Mouse (Mus musculus) adrenal gland, postnatal 25 days (tissue): ENCODE results near the gene Sit1. TPM values are rescaled to one million over a fixed set of nuclear protein-coding genes. Genes with fewer than 3 reads are reported as not detected.

Experiments
- DNase-seq: peaks from one replicate; pipeline ENCODE4 v3.0.0; 2021; ENCODE audit warnings: mixed read lengths
- long read RNA-seq: library from polyadenylated mRNA; stranded (forward); transcript quantifications from one replicate; pipeline ENCODE4 v2.0.0, GENCODE M21; 2021
- total RNA-seq: library from RNA; stranded (reverse); gene quantifications from 2 replicates; pipeline ENCODE4 v1.2.3, GENCODE M21; 2021

Gene Sit1
- 0.24 TPM in 1 of 2 replicates, not detected in the other for total RNA-seq
- long read RNA-seq, partial matches to known transcripts = 1 of 1 reads
- long read RNA-seq, other reads (novel, unspliced or antisense) = 0 of 1 reads

DNA sequence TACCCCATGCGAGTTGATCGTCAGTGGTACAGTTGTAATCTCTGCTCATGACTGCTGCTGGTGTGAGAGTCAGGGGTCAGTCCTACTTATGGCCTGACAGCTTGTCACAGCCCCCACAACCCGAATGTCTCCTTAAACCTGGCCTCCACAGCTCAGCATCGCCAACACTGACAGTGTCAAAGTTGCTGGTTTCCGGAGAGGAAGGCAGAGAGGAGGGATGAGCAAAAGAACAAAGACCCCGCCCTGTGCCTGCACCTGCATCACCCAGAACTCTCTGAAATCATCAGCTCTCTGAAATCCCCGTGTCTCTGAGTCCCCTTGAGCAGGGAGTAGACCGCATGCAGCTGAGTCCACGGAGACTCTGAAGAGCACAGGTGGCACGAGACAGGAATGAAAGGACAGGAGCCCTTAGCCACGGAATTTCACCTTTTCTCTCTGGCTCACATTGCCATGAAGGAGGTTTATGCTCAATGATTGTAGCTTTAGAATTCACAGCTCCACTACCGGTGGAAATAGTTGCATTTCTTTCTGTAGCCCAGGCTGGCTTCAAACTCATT, at the start of gene Sit1:
Gene Sit1, minus strand, starts transcription at position 200 of the 557 bp plus-strand sequence.
- no peak for DNase-seq

DNA sequence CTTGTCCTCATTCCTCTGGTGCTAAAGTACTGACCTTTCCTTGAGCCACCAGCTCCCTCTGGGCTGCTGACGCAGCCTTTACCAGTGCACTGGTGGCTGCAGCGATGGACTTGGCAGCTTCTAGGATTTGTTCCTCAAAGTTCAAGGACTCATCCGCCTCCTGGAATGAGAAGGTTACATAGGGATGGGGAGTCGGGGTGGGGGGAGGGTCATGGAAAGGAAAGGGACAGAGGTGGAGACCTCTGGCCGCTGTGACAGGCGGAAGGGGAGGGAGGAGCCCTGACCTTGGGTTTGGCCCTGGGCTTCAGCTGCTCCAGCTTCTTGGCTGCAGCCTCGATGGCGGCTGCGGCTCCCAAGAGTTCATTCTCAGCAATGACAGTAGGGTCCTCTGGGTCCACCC, 49.7 kb upstream of the Sit1 start:
- peak; percentile 74 for DNase-seq

DNA sequence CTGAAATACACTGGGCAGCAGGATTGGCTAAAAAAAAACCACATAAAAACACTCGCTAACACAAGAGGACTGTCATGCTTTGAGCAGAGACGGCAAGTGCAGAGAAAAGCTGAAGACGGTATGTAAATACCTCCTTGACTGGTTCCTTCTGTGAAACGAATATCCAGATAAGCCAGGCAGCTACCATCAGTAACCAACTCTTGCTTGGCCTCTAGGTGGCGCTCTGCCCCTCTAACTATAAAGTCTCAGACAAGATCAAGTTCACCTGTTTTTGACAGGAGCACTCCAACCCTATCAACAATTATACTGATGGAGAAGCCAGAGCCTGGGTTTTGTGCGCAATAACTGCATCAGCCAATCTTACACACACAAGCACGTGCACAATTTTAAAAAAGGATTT, 47.0 kb upstream of the Sit1 start:
- DNase-seq = peak; percentile 79

DNA sequence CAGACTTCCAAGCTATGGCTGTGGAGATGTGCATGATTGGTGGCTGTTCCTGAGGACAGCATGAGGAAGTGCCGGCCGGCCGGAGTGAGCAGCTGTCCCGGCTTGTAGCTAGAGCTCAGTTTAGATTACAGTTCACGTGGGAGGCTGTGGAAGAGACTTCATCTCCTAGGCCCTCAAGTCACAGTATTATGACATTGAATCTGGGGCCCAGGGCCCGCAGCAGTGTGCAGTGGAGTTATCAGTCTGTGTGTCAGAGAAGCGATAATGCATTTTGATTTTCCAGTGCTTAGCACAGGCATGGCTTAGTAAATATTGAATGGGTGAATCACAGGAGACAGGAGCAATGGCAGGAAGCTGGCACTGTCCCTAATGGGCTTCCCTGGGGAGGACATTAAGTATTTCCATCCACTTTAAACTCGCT, 46.6 kb upstream of the Sit1 start:
- peak; percentile 42 for DNase-seq

DNA sequence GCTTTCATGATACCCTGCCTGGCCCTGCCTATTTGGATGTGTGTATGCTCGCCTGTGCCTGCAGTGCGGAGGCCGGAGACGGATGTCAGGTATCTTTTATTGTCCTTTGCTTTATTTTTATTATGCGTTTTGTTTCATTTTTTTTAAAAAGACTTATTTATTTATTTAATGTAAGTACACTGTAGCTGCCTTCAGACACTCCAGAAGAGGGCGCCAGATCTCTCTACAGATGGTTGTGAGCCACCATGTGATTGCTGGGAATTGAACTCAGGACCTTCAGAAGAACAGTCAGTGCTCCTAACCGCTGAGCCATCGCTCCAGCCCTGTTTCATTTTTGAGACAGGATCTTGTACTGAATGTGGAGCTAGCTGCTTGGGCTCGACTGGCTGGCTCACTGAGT, 45.0 kb upstream of the Sit1 start:
- no peak for DNase-seq

DNA sequence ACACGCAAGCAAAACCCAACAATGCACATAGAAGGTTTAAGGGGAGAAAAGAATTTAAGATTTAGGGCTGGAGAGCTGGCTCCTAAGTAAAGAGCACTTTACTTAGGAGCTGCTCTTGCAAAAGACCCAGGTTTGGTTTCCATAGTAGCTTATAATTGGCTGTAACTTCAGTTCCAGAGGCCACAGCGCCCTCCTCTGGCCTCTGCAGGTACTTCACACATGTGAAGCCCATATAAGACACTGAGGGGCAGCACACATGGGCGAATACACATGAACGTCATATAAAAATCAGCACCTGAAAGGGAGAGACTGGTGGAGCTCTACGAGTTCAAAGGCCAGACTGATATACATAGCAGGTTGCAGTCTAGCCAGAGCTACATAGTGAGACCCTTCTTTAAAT, 44.3 kb upstream of the Sit1 start:
- DNase-seq = no peak

DNA sequence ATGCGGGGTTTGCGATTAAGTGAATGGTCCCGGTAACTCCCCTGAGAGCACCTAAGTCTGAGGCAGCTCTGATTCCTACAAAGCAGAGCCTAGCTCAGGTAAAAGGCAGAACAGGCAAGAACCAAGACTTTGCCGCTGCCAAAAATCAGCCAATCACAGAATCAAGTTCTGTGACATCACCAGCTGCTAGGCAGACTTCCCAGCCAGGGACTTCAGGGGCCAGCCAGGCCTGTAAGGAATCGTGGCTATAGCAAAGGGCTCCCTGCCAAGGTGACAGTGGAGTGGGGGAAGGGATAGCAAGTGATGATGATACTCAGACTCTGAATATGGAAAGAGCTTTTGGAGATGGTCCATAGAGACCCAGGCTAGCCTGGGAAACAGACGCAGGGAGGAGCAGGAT, 36.4 kb upstream of the Sit1 start:
- peak; percentile 86 for DNase-seq

DNA sequence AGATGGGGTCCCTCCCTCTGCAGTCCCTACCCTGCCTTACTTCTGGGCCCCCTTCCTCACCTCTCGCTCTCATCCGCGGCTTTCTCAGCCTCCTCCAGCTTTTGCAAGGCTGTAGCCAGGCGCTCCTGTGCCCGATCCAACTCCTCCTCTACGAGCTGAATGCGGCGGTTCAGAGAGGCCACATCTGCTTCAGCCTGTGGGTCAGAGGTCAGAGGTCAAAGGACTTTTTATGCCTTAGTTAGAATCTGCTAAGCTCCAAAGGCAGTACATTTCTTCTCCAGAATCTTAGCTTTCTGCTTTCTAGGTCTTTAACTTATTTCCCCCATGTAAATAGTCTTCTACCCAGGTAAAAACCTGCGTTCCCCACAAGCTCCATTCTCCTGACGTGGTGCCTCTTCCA, 36.0 kb upstream of the Sit1 start:
- no peak for DNase-seq

DNA sequence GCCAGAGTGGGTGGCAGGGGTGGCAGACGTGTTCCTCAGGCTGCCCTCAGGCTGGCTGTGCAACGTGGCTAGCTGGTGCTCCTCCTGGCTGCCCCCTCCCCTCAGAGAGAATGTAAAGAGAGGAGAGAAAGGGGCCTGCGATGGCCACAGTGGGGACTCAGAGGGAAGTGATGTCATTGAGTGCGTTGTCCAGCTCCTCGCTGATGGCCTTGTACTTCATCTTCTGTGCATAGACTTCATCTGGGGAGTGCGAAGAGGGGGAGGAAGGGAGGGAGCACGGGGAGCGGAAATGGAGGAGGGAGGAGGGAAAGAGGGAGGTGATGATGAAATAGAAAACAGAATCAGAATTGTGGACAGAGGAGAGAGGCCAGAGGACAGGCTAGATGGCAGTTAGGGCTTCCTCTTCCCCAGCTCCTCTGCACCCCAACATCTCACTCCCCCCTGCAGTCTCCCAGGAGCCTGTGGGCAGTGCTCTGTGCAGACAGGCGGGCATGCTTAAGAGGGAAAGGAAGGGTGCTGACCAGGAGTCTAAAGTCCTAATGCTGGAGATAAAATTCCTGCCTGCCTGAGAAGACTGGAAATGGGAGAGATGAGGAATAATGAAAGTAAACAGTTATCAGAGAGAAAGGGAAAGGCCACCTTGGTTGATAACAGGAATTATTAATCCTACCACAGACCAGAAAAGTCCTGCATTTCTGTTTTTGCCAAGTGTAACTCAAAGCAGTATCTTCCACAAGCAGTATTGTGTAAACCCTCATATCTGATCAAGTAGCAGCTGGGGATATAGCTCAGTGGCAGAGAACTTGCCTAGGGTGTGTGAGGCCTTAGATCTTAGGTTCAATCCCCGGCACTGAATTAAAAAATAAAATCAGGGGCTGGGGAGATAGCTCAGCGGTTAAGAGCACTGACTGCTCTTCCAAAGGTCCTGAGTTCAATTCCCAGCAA, 32.5 kb upstream of the Sit1 start:
- no peak for DNase-seq

DNA sequence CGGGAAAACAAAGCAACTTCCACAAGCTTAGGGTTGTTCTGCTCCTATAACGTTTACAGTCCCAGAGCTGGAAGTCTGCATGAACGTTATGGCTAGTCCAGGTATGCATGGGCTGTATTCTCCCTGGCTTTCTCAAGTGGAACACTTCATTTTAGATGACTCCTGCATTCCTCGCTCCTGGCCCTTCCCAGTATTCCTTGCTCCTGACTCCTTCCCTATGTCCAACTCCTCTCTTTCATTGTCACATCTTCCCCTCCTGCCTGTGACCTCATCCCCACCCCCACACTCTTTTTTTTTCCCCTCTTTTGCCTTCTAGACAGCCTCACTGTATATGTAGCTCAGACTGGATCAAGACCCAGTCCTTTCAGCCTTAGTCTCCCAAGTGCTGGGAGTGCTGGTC, 30.3 kb upstream of the Sit1 start:
- DNase-seq = no peak

DNA sequence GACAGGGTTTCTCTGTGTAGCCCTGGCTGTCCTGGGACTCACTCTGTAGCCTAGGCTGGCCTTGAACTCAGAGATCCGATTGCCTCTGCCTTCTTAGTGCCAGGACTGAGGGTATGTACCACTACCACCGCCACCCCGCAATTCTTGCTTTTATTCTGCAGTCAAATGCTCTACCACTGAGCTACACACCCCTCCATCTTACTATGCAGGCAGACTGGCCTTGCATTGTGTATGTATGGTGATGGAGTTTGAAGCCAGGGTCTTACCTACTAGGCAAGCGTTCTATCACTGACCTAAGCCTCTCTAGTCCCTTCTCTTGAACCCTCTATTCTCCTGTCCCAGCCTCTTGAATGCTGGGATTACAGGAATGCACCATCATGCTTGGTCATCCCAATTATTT, 29.8 kb upstream of the Sit1 start:
- DNase-seq = no peak

DNA sequence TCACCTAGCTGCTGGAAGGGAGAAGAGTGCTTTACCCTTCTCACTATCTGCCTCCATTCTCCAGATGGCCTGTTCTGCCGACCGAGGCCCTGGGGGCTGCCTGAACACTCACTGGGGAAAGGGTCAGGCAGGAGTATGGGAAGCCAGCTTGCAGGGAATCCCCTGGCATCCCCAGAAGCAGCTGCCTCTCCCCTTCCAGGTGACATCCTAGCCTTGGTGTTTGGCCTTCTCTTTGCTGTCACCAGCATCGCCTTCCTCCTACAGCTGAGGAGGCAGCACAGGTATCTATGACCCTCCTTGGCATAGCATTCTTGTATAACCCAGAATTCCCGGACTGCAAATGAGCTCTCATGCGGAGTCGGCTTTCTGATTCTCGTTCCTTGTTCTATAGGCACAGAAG, 29.1 kb upstream of the Sit1 start:
- DNase-seq = no peak

DNA sequence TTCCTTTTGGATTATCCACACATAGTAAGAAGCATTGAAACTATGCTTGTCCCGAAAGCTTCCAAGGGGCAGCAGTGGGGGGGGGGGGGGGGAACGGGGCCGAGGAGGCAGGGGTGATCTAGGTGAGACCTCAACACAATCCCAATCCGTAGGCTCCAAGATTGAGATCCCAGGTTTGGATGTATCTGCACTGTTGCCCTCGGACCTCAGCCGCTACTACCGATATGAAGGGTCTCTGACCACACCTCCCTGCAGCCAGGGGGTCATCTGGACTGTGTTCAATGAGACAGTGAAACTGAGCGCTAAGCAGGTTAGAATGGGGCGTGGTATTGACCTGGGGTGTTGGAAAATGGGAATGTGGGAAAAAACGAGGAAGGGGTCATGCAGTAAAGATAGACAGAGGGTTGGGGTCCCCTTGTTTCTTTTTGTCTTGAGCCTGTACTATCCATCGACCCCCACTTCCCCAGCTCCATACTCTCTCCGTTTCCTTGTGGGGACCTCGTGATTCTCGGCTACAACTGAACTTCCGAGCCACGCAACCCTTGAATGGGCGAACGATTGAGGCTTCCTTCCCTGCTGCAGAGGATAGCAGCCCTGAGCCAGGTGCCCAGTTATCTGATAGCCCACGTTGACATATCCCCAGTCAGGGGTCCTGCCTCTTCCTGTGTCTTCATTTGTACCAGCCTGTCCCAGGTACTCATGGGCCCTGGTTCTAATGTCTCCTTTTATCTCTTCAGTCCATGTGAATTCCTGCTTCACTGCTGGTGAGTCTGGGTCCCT, 28.3 kb upstream of the Sit1 start:
- no peak for DNase-seq

DNA sequence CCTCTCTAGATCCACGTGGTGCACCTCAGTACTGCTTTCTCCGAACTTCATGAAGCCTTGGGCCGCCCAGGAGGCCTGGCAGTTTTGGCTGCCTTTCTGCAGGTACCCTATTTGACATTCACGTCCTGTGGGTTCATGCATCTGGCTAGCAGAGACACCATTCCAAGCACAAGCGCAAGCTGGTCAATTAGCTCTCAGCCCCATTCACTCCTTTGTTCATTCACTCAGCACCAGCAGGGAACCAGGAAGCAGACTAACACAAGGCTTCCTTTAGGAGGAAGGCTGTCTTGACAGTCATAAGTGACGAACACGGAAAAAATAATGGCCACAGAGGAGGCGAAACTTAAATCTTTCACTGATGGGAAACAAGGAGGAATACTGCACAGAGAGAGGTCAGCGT, 25.6 kb upstream of the Sit1 start:
- no peak for DNase-seq

DNA sequence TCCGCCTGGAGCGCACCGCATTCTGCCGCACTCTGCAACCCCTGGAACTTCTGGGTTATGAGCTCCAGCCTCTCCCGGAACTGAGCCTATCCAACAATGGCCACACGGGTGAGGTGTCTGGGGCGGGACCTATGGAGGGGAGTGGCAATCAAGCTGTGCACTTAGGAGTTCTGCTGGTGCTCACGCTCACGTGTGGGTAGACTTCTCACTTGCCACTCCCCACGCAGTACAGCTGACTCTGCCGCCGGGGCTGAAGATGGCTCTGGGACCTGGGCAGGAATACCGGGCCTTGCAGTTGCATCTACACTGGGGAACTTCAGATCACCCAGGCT, 25.1 kb upstream of the Sit1 start:
- peak; percentile 69 for DNase-seq

DNA sequence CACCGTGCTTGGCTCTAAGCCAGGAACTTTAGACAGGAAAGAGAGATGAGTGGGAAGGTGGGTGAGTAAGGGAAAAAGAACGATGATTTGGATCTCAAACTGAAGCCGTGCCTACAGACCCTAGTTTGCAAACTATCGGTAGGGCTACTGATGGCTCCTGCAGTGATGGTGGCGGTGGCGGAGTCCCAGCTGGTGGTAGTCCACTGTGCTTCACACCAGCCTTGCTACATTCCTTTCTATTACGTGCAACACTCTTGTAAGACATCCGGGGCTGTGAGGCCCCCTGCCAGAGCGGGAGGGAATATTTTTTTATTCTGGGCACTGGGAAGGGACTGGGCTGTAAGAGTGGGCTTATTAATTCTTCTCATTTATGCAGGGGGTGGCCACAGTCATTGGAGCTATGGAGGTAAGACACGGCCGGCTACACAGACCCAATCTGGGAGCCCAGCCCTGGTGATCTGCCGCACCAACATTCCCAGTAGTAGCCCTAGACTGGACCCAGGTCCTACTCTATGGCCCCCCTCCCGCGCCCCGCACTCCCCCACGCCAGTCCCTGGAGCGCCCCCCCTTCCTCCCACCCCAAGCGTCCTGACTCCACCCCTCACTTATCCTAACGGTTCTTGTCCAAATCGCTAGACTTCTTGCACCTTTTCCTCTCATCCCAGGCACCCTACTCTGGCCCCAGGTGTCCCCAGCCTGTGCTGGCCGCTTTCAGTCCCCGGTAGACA, 24.6 kb upstream of the Sit1 start:
- no peak for DNase-seq

DNA sequence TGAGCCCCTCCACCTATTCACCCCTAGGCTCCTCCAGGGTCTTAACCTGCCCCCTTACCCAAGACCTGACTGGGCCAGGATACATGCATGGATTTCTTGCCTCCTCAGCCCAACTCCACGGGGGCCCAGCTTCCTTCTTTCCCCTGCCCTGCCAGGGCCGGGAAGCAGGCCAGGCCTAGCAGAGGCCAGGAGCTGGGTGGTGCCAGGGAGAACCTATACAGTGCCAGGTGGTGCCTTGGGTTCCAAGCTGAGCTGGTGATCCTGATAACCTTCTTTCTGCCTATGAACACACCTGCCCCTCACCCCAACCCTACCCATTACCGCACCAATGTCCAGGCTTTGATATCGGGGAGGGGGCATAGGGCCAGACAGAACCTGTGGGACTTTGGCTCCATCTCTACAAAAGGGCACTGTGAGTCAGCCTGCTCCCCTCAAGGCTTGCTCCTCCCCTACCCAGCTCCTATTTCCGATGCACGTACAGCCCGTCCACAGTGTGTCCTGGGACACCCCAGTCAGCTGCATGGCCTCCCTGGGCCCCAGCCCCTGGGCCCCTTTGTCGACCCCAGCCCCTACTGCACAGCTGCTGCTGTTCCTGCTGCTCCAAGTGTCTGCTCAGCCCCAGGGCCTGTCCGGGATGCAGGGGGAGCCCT, 23.1 kb upstream of the Sit1 start, which contains the start of gene Car9:
Gene Car9, plus strand, starts transcription at position 431 of the 650 bp plus-strand sequence.
- DNase-seq = no peak

DNA sequence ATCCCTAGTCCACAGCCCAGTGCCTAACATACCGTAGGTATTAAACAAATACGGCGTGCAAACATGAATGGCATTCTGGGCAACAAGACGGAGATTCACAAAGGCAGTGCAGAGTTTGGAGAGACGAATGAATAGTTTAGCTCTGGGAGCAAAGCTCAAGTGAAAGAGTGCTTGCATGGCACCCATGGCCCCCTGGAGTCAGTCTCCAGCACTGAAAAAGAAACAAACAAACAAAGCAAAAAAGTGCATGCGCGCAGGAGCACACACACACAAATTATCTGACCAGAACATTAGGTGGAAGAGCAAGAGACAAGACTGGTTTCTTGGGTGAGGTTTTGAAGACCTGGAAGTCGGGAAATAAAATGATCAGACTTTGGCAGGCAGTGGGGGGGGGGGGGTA, 22.5 kb upstream of the Sit1 start:
- no peak for DNase-seq

DNA sequence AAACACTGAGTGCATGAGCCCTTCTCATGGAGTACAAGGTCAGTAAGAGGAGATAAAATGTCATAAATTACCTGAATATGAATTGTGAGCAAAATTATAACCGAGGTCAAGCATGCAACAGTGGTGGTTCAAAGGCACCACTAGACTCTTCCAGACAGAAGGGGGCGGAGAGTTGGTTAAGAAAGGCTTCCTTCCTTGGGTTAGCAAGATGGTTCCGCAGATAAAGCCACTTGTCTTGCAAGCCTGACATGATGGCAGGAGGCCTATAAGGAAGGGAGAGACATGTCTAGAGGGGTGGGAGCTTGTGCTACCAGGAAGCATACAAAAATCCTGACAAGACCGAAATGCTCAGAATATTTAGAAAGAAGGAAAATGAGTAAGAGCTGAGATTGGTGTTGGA, 20.7 kb upstream of the Sit1 start:
- no peak for DNase-seq

DNA sequence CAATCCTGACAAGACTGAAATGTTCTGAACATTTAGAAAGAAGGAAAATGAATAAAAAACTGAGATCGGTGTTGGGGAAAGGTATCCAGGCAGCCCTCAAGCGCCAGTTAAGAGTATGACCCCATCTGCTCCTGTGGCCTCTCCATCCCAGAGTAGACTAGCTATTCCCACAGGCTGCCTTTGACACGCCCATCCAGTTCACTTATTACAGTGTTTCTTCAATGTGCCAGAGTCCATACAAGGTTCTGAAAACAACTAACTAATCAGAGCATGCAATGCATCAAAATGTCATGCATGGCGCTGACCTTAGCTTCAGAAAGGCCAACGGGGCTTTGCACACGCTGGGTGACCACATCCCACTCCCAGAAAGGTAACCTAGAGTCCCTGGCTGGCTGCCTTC, 20.0 kb upstream of the Sit1 start:
- DNase-seq = no peak

DNA sequence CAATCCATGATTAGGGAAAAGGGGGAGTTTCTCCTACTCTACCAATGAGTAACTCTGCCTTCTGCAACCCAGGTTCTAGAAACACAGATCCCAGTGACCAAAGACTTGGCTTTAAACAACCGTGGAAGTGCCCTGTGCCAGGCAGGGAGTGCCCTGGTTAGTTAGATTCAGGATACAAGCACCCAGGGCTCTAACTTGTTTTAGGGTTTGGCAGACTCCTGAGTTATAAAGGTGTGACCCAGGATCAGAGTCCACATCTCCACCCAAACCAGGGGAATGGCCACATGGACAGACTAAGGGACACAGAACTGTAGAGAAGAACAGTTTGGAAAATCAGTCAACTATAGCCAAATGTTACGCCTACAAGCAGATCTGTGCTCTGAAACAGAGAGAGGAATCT, 19.5 kb upstream of the Sit1 start:
- no peak for DNase-seq
